Mouse (Mus musculus): ENCODE measurements at regions not wholly inside any gene's neighbourhood (a gene's known extent, or its start where the extent isn't known, plus 50 kb on each side); places are given as distances from the start of the nearest gene placed in this dataset.

GRCm38 (mm10) chr3:52706626-52707025 lies 310.4 kb downstream of the Cog6 start:
- DNase-seq (ENCODE audit: low spot score in 2 of 2) = peak; percentile 15 to 28

- DNase-seq (ENCODE audit: low spot score in 2 of 2) = no peak
These were observed 313.3 kb downstream of the Cog6 start for GRCm38 (mm10) chr3:52703751-52704150.

DNA sequence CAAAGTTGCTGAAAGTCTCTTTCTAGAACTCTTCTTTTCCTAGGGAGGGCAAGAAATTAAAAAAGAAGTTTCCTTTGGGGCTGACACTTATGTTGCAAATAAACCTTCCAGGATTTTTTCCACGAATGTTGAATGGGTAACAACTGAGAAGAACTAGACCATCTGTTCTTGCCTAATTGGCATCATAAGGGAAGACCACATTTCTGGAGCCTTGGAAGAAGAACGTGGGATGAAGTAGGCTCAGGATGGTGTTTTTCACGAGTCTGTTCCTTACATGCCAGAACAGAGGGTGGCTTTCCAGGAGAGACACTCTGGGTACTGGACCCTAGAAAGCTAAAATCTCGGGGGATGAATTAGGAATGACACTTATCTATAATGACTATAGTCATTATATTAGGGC lies 314.1 kb downstream of the Cog6 start:
- DNase-seq (ENCODE audit: low spot score in 2 of 2) = peak; percentile 20 to 39

GRCm38 (mm10) chr3:52701601-52702000 lies 315.4 kb downstream of the Cog6 start:
- no peak for DNase-seq (ENCODE audit: low spot score in 2 of 2)

DNA sequence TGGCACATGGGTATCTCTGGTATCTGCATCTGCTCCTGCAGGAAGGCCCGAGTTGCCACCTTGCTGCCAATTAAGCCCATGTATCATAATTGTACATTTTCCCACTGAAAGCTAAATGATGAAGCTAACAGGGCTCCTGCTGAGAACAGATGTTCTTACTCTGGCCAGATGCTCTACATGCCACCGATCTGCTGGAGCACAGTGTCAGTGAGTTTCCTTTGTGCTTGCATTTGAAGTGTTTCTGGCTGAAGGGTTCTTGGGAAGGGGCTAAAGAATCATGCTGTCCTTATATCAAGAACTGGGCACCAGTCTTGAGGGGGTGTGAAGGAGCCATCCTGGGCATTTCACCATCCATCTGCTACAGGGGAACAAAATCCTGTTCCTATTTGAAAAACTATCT lies 323.2 kb downstream of the Cog6 start:
- no peak for DNase-seq (ENCODE audit: low spot score in 2 of 2)

DNA sequence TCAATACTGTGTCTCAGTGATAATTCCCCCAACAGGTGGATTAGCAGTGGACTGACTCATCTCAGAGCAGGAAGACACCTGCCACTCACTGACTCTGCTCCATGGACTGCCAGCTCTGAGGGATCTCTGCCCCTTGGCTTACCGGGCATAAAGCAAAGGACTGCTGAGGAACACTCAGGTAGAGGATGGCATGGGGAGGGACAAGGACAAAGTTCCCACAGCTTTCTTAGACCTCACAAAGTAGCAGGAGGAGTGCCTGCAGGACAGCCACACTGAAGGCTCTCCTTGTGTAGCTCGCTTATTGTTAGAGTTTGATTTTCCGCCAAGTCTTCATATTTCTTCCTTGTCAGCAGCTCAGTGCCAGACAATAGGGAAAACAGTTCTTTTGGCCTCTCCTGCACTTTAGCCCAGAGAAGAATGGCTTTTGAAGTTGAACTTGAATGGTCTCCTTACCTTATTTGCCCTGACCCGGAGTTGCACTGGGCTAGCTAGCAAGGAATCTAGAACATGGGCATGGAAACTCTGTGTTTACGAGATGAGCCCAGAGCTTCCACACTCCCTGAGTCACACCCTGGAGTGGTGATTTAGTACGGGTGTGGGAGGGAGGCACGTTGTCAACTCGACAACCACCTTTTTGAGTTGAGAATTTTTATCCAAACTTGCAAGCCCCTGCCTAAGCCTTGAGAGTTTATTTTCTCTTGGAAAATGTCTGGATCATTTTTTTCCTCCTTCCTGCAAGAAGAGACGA lies 331.4 kb downstream of the Cog6 start:
- no peak for DNase-seq (ENCODE audit: low spot score in 2 of 2)

- no peak for DNase-seq (ENCODE audit: low spot score in 2 of 2)
These were observed 336.1 kb downstream of the Cog6 start for GRCm38 (mm10) chr3:52680824-52681388.

DNA sequence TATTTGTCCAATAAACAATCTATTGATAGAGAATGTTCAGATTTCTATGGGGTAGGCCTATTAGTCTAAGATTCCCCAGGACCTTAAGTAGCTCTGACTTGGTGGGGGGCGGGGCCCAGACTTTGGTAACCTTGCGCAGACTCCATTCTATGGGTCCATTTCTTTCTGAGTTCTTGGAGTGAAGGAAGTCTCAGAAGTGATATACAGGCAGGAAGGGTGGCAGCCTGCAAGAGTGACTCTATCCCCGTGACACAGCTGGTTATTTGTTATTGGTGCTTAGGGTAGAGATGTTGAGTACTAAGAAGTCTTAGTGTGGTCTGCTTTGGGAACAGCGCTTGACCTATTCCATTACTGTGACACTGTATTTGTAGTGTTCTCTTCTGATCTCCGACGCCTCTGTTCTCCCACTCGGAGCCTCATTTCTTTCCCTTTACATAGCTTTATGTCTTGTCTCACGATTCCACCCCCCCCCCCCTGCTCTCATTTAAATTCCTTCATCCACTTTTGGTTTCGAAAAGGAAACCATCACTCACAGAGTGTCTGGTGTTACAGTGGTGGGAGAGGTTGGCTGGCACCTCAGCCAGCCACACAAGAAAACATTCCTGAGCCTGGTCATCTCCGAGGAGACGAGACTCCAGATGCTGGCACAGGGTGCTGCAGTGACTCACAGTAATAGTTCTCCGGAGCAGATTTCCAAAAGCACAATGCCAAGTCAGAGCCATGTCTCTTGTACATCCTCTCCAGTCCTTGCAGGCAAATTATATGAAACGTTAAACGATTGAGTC lies 340.0 kb downstream of the Cog6 start:
- DNase-seq (ENCODE audit: low spot score in 2 of 2) = no peak

GRCm38 (mm10) chr3:52670628-52671028 lies 346.4 kb downstream of the Cog6 start:
- no peak for DNase-seq (ENCODE audit: low spot score in 2 of 2)

GRCm38 (mm10) chr3:52663161-52663602 lies 353.9 kb downstream of the Cog6 start:
- DNase-seq (ENCODE audit: low spot score in 2 of 2) = peak; percentile 66

DNA sequence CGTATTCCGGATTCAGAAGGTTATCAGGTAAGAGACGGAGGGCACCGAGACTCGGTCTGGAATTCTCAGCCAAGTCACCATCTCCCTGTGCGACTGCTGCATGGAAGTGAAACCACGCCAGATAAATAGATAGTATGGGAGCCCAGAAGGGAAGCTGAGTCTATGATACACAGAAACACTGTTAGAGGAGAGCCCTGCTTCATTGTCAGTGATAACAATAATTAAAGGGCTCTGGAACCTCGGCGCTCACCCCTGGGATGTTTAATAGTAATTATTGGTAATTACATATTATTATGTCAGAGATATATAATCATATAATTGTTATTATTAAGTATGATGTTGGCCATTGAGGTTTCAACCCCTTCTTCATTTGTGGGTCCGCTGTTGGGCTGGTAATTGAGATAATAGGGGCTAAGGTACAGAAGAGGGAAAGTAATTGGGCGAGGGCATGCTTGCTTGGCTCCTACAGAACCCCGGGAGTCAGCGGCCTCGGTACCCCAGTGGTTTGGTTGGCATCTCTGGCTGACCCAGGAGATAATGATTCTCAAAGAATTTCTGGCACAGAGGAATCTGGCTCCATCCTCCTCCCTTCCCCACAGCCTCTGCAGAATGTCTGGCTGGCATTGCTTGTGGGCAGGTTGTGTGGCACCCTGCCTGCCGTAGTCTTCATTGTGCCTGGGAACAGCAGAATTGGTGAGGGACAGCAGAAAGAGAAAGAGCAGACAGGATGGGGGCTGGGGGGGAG lies 354.7 kb downstream of the Cog6 start:
- no peak for DNase-seq (ENCODE audit: low spot score in 2 of 2)

GRCm38 (mm10) chr3:52653006-52653405 lies 364.0 kb downstream of the Cog6 start:
- no peak for DNase-seq (ENCODE audit: low spot score in 2 of 2)

GRCm38 (mm10) chr3:52652476-52652870 lies 364.6 kb downstream of the Cog6 start:
- no peak for DNase-seq (ENCODE audit: low spot score in 2 of 2)

GRCm38 (mm10) chr3:52651862-52652475 lies 365.1 kb downstream of the Cog6 start:
- DNase-seq (ENCODE audit: low spot score in 2 of 2) = no peak

GRCm38 (mm10) chr3:52650071-52650470 lies 367.0 kb downstream of the Cog6 start:
- DNase-seq (ENCODE audit: low spot score in 2 of 2) = no peak

DNA sequence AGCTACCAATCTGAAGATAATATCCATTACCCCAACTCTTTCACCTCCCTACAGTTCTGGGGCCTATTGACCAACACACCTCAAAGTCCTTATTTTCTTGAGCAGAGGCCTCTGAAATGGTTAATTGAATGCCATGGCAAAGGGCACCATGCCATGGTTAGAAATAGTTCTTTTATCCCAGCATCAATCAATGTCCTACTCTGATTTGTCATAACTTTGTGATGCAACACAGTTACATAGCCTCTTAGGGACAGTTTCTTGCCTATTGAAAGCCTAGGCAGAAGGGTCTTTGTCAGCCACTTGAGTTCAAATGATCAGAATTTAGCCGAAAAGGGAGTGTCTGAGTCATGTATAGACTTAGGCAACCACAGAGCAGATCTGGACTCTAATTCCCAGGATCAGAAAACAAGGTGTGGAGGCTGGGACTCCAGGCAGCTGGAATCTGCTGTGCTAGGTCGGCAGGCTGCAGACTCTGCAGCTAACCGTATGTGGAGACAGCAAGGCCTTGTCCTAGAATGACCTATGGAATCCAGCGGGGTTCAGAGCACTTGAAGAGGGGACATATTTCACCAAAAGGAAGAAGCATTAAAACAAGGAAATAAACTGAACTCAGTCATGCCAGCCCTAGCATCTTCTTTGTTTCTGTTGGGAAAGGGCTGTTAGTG lies 368.1 kb downstream of the Cog6 start:
- DNase-seq (ENCODE audit: low spot score in 2 of 2) = no peak

- DNase-seq (ENCODE audit: low spot score in 2 of 2) = no peak
These were observed 369.1 kb downstream of the Cog6 start for GRCm38 (mm10) chr3:52647900-52648299.

- no peak for DNase-seq (ENCODE audit: low spot score in 2 of 2)
These were observed 369.8 kb downstream of the Cog6 start for GRCm38 (mm10) chr3:52647161-52647692.

DNA sequence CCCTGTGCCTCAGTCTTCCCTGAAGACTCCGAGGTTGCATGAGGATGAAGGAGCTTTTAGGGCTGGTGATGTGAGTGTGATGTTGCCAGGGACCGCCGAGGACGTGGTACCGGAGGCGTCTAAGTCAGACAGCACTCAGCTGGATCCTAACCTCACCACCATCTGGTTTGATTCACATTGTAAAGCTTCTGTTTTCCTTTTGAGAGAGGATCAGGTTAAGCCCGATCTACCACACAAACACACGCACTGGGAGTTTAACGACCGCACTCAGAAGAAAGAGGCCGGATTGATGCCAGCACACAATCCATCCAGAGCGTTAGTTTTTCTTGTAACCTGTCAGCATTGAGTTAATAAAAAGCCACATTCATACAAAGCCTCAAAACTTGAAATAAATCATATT lies 371.9 kb downstream of the Cog6 start:
- no peak for DNase-seq (ENCODE audit: low spot score in 2 of 2)

Data from layer of hippocampus, adult 8-10 months (tissue).